Mouse (Mus musculus) hindbrain, embryonic 14.5 days (tissue): ENCODE measurements around the gene Mapk8. TPM values are rescaled to one million over a fixed set of nuclear protein-coding genes. Genes with fewer than 3 reads are reported as not detected.

Experiments used
- ATAC-seq: fragments of 200-750 bp; cut with Nextera tagmentation; 2 replicates; pipeline ENCODE4 v1.8.0; 2017; ENCODE audit warnings: moderate number of reproducible peaks, mild to moderate bottlenecking, moderate TSS enrichment, moderate library complexity; ENCODE audit not compliant: low FRiP score
- DNase-seq: peaks from one replicate; pipeline ENCODE4 v3.0.0-alpha.2; 2015; ENCODE audit warnings: low spot score
- H3K27ac ChIP-seq: fragments of 300-500 bp; sonication (generic); 2 replicates; pipeline ENCODE4 v1.5.1; 2014; ENCODE audit warnings: mild to moderate bottlenecking, moderate library complexity
- H3K27me3 ChIP-seq: fragments of 300-500 bp; sonication (generic); 2 replicates; pipeline ENCODE4 v1.6.1; 2014; ENCODE audit warnings: mild to moderate bottlenecking, low read length, mixed read lengths; ENCODE audit not compliant: control insufficient read depth, insufficient read depth
- H3K36me3 ChIP-seq: fragments of 300-500 bp; sonication (generic); replicated peaks from 2 replicates; pipeline ENCODE4 v1.6.1; 2014; ENCODE audit not compliant: control insufficient read depth, insufficient read depth
- H3K4me1 ChIP-seq: fragments of 300-500 bp; sonication (generic); replicated peaks from 2 replicates; pipeline ENCODE4 v1.6.1; 2014; ENCODE audit warnings: antibody characterized with exemption, low read length, mixed read lengths; ENCODE audit not compliant: control insufficient read depth, insufficient read depth
- H3K4me2 ChIP-seq: fragments of 300-500 bp; sonication (generic); replicated peaks from 2 replicates; pipeline ENCODE4 v1.6.1; 2014; ENCODE audit warnings: mild to moderate bottlenecking, moderate library complexity
- H3K4me3 ChIP-seq: fragments of 300-500 bp; sonication (generic); replicated peaks from 2 replicates; pipeline ENCODE4 v1.5.1; 2014; ENCODE audit warnings: mild to moderate bottlenecking, low read length
- H3K9ac ChIP-seq: fragments of 300-500 bp; sonication (generic); 2 replicates; pipeline ENCODE4 v1.6.1; 2014
- H3K9me3 ChIP-seq: fragments of 300-500 bp; sonication (generic); 2 replicates; pipeline ENCODE4 v1.6.1; 2016; ENCODE audit warnings: low read length; ENCODE audit not compliant: control insufficient read depth
- WGBS: fragments of 180-500 bp; shearing (Covaris S2); extraction: QIAGEN DNeasy Blood & Tissue Kit; methylation state at CpG from one replicate; pipeline ENCODE4 v1.1.7; 2014; 5-methylcytosine and 5-hydroxymethylcytosine counted together
- polyA plus RNA-seq: library from polyadenylated mRNA; unstranded; fragments of >200 nt; fragmentation: Nextera tagmentation; extraction: Ambion mirVana; gene quantifications from 2 replicates; pipeline ENCODE4 v1.2.1, GENCODE M21; 2014

Mapk8 gene
- polyA plus RNA-seq = 42.8 and 45.4 TPM in 2 replicates

GRCm38 (mm10) chr14:33447027-33447569 is at the start of gene Mapk8:
Gene Mapk8, minus strand, starts transcription at chr14:33447158.
- Histone ChIP-seq H3K9ac (peak within 1 kb of the TSS; percentile 96), H3K4me3 (peak within 1 kb of the TSS; percentile 80), H3K27me3 (peaks cover 17% of the 10 kb centered on the region; the same call in 1 of the 2 replicates), H3K27ac (peak within 1 kb of the TSS; percentile 96), H3K36me3 (no peaks in the 10 kb centered on the region), H3K4me2 (peak within 1 kb of the TSS; percentile 59), H3K4me1 (peaks cover 25% of the 10 kb centered on the region), H3K9me3 (no peaks in the 10 kb centered on the region)
- WGBS = under 1% methylated on average over 57 of the region's 70 CpGs
- peak; percentile 96 for DNase-seq
- ATAC-seq = peak; percentile 97

GRCm38 (mm10) chr14:33495226-33495625 is 48.3 kb upstream of the Mapk8 start:
- no peaks in the 10 kb centered on the region for H3K9me3 ChIP-seq
- H3K27ac ChIP-seq = no peak overlapping the region
- H3K4me1 ChIP-seq = 0 out of 2 replicates have a peak, but pooled peaks cover 3% of the 10 kb centered on the region
- no peak overlapping the region for H3K9ac ChIP-seq
- H3K27me3 ChIP-seq = no peaks in the 10 kb centered on the region
- H3K4me3 ChIP-seq = no peak overlapping the region
- DNase-seq = no peak
- H3K4me2 ChIP-seq = no peak overlapping the region
- no peaks in the 10 kb centered on the region for H3K36me3 ChIP-seq
- 70% methylated on average over 4 of the region's 4 CpGs for WGBS
- no peak for ATAC-seq

GRCm38 (mm10) chr14:33487805-33488550 is 41.0 kb upstream of the Mapk8 start:
- H3K9me3 ChIP-seq = no peaks in the 10 kb centered on the region
- no peaks in the 10 kb centered on the region for H3K36me3 ChIP-seq
- WGBS = 72% methylated on average over 15 of the region's 15 CpGs
- no peak overlapping the region for H3K27ac ChIP-seq
- H3K4me3 ChIP-seq = no peak overlapping the region
- H3K4me2 ChIP-seq = no peak overlapping the region
- peak; percentile 28 for DNase-seq
- no peaks in the 10 kb centered on the region; the same call in 1 of the 2 replicates for H3K4me1 ChIP-seq
- H3K9ac ChIP-seq = no peak overlapping the region
- ATAC-seq = peak; percentile 21; the same call in 1 of the 2 replicates
- no peaks in the 10 kb centered on the region for H3K27me3 ChIP-seq

- Histone ChIP-seq H3K4me2 (no peak overlapping the region), H3K9ac (no peak overlapping the region), H3K27me3 (no peaks in the 10 kb centered on the region), H3K27ac (no peak overlapping the region), H3K4me1 (no peaks in the 10 kb centered on the region), H3K4me3 (no peak overlapping the region), H3K9me3 (no peaks in the 10 kb centered on the region), H3K36me3 (no peaks in the 10 kb centered on the region)
- 82% methylated on average over 3 of the region's 3 CpGs for WGBS
- ATAC-seq = no peak
- DNase-seq = no peak
Measured at GRCm38 (mm10) chr14:33481991-33482390, 35.0 kb upstream of the Mapk8 start.

GRCm38 (mm10) chr14:33476094-33476760 is 29.3 kb upstream of the Mapk8 start:
- Histone ChIP-seq H3K36me3 (no peaks in the 10 kb centered on the region), H3K4me3 (no peak overlapping the region), H3K27ac (no peak overlapping the region), H3K9me3 (no peaks in the 10 kb centered on the region), H3K4me1 (no peaks in the 10 kb centered on the region), H3K4me2 (no peak overlapping the region), H3K9ac (no peak overlapping the region), H3K27me3 (no peaks in the 10 kb centered on the region)
- DNase-seq (no peak), ATAC-seq (no peak)
- WGBS = 11% methylated on average over 3 of the region's 3 CpGs

GRCm38 (mm10) chr14:33474461-33474860 is 27.5 kb upstream of the Mapk8 start:
- no peak overlapping the region for H3K4me3 ChIP-seq
- no peak overlapping the region for H3K9ac ChIP-seq
- H3K4me1 ChIP-seq = no peaks in the 10 kb centered on the region
- WGBS = 67% methylated on average over 2 of the region's 2 CpGs
- no peak for DNase-seq
- no peak overlapping the region for H3K4me2 ChIP-seq
- no peaks in the 10 kb centered on the region for H3K27me3 ChIP-seq
- ATAC-seq = no peak
- H3K9me3 ChIP-seq = no peaks in the 10 kb centered on the region
- H3K27ac ChIP-seq = no peak overlapping the region
- no peaks in the 10 kb centered on the region for H3K36me3 ChIP-seq

- Histone ChIP-seq H3K36me3 (no peaks in the 10 kb centered on the region), H3K27ac (no peak within 1 kb of the TSS), H3K4me3 (no peak within 1 kb of the TSS), H3K9ac (no peak within 1 kb of the TSS), H3K4me1 (no peaks in the 10 kb centered on the region), H3K27me3 (no peaks in the 10 kb centered on the region), H3K4me2 (no peak within 1 kb of the TSS), H3K9me3 (no peaks in the 10 kb centered on the region)
- DNase-seq (no peak), ATAC-seq (no peak)
- WGBS = 45% methylated on average over 3 of the region's 3 CpGs
Measured at GRCm38 (mm10) chr14:33471331-33471730, 24.4 kb upstream of the Mapk8 start, which contains the start of gene Frmpd2. Gene Frmpd2, plus strand, starts transcription at chr14:33471696.

- no peak overlapping the region for H3K27ac ChIP-seq
- 66% methylated on average over 6 of the region's 6 CpGs for WGBS
- no peak for DNase-seq
Measured at GRCm38 (mm10) chr14:33467766-33468165, 20.8 kb upstream of the Mapk8 start.

GRCm38 (mm10) chr14:33463658-33464057 is 16.7 kb upstream of the Mapk8 start:
- no peaks in the 10 kb centered on the region for H3K36me3 ChIP-seq
- no peak overlapping the region for H3K27ac ChIP-seq
- H3K4me1 ChIP-seq = no peaks in the 10 kb centered on the region
- no peak overlapping the region for H3K4me2 ChIP-seq
- no peaks in the 10 kb centered on the region for H3K27me3 ChIP-seq
- no peak overlapping the region for H3K9ac ChIP-seq
- H3K4me3 ChIP-seq = no peak overlapping the region
- DNase-seq (no peak), ATAC-seq (no peak)
- 65% methylated on average over 3 of the region's 3 CpGs for WGBS
- 0 out of 2 replicates have a peak, but pooled peaks cover 4% of the 10 kb centered on the region for H3K9me3 ChIP-seq

More at GRCm38 (mm10) chr14:33467766-33468165, 20.8 kb upstream of the Mapk8 start:
- ATAC-seq = no peak
- no peak overlapping the region for H3K9ac ChIP-seq
- H3K4me2 ChIP-seq = no peak overlapping the region
- no peaks in the 10 kb centered on the region for H3K9me3 ChIP-seq
- H3K4me3 ChIP-seq = no peak overlapping the region
- no peaks in the 10 kb centered on the region for H3K4me1 ChIP-seq
- H3K27me3 ChIP-seq = no peaks in the 10 kb centered on the region
- H3K36me3 ChIP-seq = no peaks in the 10 kb centered on the region
